Mouse (Mus musculus): ENCODE measurements around the gene Gng12. TPM values are rescaled to one million over a fixed set of nuclear protein-coding genes. Genes with fewer than 3 reads are reported as not detected.
"Not testable (repeated sequence)": the region's sequence is repeated elsewhere in the genome, so short reads cannot be mapped to it uniquely, and the experiment has no call there.

The Gng12 gene
- total RNA-seq (2021), result 10 to 100 TPM; 31.1 to 31.6 TPM
- long read RNA-seq, experiment 1, full-length matches to known transcripts, result 29 of 37 reads
- long read RNA-seq, experiment 1, partial matches to known transcripts, result 0 of 37 reads
- long read RNA-seq, experiment 1, other reads (novel, unspliced or antisense), result 8 of 37 reads
- long read RNA-seq, experiment 2, full-length matches to known transcripts, result 30 of 38 reads
- long read RNA-seq, experiment 2, partial matches to known transcripts, result 0 of 38 reads
- long read RNA-seq, experiment 2, other reads (novel, unspliced or antisense), result 8 of 38 reads

DNA sequence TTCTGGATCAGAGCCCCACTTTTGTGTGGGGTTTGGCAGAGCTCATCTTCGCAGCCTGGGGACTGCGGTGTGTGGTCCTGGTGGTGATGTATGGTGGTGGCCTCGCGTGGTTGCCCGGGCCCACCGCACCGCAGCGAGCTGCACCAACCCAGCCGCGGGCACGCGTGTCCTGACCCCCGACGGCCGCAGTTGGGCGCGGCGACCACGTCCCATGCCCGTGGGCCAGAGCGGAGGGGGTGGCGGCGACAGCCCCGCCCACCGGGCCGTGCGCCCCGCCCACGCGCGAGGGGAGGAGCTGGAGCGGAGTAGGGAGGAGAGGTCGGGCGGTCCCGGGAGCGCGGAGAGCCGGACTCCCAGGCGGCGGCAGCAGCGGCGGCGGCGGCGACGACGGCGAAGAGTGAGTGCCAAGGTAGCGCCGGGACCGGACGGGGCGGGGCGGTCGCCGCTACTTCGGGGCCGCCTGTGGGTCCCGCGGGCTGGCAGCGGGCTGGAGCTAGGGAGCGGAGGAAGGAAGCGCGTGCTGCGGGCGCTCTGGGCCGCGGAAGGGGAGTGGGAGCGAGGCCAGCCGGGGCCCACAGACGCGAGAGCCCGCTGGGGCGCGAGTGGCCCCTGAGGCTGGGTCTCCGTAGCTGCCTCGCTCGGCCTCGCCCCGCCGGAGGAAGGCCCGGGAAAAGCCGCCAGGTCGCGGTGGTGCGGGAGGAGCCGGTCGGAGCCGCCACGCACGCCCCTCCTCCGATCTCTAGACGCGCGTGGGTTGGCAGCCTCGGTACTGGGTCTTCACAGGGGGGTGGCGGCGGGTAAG is at the start of gene Gng12:
TSS of gene Gng12 (plus strand) at position 279 of the 802 bp plus-strand sequence.
- DNase-seq (ENCODE audit: low spot score), result peak; percentile 91

DNA sequence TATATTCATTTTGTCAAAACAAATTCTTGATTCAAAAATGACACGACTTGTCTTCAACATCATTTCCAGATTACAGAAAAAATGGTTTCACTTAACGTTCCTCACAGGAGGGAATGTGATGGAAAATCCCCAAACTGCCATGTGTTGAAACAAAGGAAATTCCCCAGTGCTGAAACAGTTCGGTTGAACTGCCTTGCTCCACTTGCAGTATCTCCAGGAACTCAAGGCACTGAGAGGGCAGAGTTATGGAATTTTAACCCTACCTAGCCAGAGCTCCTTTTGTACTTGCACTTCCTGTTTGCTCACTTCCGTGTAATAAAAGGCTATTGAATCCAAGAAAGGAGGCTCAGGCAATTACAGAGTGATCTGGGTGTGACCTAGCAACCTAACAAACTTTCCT is 47.3 kb upstream of the Gng12 start:
- no peak for DNase-seq (ENCODE audit: low spot score)

DNA sequence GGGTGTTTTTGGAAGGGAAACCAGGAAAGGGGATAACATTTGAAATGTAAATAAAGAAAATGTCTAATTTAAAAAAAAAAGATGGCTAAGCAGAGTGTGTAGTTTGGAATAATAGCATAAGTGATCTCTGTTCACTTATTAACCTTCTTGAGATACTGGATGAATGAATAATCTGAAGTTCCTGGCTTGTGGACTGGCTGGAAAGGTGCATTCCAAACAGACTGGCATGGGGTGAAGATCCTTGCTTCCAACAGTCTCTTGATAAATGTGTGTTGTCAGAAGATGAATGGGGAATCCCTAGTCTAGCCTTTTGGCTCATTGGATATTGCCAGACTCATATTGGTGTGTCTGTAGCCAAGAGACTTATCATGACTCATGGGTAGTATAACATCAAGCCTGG is 40.0 kb upstream of the Gng12 start:
- DNase-seq (ENCODE audit: low spot score), result no peak

DNA sequence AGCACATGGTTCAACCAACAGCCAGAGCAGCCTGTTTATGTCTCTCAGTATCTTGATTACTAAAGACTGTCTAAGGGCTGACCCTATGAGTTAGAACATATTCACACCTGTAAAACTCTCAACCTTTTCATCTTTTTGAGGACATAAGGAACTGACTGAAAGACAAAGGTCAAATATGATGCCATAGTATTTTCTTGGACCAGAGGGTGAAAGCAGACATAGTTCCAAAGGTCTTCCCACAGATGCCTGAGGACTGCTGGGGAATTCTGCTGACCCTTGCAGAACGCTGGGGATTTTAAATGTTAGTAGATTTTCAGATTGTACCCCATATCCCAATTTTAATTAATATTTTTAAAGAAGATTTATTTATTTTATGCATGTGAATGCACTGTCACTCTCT is 37.8 kb upstream of the Gng12 start:
- DNase-seq (ENCODE audit: low spot score), result no peak

DNA sequence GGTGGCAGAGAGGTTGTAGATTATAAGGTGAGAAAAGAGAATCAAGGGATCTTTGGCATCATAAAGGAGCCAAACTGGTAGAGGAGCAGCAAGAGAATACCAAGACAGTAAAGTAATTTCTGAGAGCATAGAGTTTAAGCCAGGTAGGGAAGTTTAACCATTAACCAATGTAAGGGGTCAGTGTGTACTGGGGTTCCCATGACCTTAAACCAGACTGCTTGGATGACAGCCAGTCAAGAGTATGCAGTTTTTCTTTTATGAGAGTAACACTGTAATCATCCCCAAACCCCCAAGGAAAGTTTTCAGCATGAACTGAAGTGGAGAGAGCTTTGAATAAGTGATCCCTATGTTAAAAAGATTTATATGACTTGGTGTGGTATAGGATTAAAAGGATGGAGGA is 36.8 kb upstream of the Gng12 start:
- DNase-seq (ENCODE audit: low spot score), result no peak

DNA sequence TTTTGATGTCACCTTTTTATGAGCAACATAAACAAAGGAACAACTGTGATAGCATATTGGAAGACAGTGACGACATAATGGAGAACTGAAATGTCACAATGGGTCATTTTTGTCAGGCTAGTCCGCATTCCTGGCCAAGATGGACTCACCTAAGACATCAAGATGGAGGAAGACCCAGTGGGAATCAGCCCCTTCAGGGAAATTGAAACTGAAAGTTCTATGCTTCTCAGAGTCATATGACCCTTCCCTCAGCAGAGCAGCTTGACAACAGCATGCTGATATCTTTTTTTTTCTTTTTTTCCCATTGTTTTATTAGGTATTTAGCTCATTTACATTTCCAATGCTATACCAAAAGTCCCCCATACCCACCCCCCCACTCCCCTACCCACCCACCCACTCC is 31.7 kb upstream of the Gng12 start:
- DNase-seq (ENCODE audit: low spot score), result no peak

DNA sequence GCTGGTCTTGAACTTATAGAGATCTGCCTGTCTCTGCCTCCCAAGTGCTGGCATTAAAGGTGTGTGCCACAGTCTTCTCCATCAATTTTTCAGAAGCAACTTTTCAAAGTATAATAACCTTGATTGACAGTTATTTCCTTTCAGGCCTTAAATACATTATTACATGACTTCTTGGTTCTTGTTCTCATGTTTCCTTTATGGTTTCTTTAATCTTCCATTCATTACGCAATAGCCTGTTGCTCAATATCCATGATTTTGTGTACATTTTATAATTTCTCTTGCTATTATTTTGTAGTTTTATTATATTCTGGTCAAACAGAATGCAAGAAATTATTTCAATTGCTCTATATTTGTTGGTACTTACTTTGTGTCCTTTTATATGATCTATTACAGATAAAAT is 29.9 kb upstream of the Gng12 start:
- DNase-seq (ENCODE audit: low spot score), result no peak

DNA sequence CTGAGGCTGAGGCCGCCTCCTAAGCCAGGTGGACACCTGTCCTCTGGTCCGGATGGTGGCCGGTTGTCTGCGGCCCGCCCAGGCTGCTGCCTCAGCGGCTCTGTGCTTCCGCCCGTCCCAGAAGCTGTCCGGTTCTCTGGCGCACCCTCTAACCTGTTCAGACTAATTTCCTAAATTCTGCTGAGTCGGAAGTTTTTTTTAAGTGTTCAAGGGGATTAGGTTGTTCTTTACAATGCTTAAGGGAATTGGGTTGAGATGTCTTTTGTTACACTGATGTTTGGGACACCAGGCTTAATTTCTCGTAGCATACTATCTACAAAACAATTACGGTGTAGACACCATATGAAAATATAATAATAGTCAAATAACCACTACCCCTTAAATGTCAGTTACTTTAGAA is 19.1 kb upstream of the Gng12 start:
- DNase-seq (ENCODE audit: low spot score), result not testable (repeated sequence)

DNA sequence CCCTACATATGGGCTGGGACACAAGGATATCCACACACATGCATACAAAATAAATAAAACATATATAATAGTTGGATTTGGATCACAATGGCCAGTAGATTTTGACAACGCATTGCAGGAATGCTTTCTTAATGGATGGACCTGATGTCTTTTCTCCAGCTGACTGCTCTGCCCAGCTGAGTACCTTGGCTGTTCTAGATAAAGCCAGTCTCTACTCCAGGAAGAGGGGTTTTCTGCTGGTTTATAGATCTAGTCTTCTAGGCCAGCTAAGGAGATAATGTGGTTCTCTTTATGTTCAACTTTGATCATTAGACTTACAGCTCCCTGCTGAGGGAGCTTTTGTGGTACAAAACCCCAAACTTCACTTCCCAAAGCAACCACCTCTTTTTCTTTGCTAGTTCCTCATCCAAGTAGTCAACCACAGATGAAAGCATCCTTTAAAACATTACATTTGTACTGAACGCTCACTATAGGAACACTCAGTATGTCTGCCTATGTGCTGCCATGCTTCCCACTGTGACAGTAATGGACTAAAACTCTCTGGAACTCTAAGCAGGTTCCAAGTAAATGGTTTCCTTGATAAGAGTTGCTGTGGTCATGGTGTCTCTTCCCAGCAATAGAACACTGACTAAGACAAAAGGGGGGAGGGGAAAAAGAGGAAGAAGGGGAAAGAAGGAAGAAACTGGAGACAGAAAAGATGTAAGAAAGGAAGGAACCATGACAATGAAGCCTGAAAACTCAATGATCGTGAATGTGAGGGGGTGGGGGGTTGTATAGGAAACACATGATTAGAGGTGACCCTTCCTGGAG is 5.6 kb upstream of the Gng12 start:
- no peak for DNase-seq (ENCODE audit: low spot score)

DNA sequence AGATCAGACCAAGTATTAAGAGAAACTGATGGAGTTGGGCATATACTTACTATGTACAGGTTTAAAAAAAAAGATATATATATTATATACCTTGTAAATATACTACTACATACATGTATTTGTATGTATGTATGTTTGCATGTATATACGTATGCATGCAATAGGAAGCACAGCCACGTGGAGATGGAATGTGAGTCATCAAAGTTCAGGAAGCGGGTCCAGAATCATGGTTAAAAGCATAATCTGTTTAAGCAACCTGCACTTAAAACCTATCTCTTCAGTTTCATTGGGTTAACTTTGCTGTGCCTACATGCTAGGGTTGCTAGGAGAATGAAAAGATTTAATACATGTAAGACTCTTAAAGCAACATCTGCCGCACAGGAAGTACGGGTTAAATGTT is 2.2 kb upstream of the Gng12 start:
- DNase-seq (ENCODE audit: low spot score), result no peak

DNA sequence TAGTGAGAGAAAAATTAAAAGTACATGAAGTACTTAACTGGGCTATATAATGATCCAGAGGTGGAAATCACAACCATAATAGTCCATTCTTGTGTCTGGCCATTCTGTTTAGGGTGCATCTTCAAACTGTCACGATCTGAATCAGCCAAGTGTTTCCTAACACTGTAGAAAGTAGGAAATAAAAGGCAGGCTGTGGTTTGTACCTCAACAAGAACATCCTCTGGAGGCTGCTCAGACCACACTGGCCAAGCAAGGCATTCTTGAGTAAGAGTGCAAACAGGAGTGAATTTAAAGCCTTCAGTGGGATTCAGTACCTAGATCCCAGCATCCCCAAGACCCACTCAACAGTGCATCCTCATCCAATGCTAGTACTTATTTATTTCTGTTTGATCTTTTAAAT is 1.2 kb upstream of the Gng12 start:
- DNase-seq (ENCODE audit: low spot score), result no peak

DNA sequence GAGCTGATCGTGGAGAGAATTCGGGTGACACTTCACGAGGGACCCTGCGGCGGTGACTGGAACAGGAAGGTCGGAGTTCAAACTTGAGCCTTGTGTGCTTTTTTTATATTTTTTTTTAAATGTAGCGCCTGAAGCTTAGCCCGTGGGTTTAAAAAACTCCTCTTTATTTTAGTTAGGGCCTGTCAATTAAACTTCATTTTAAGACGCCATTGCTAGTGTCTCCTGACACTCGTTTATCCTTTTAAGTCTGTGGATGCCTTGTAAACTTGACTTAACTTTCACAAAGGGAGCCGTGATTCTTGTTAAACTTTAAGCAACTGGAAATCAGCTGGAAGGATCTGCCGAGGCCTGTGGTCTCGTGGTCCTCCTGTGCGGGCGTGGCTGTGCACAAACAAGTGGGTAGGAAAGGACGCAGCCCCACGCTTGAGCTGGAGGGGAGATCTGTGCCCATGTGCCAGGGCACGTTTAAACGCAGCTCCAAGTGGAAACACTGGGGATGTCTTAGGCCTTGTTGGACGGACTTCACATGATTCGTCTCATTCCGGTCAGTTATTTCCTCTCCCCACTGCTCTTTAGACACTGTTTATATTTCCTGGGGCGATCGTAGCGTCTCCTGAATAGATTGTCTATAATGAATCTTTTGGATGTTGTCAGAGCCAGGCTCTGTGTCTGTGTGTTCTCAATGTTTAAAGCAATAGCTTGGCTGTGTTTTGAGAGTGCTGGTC is 886 bp downstream of the Gng12 start:
- peak; percentile 20 for DNase-seq (ENCODE audit: low spot score)

DNA sequence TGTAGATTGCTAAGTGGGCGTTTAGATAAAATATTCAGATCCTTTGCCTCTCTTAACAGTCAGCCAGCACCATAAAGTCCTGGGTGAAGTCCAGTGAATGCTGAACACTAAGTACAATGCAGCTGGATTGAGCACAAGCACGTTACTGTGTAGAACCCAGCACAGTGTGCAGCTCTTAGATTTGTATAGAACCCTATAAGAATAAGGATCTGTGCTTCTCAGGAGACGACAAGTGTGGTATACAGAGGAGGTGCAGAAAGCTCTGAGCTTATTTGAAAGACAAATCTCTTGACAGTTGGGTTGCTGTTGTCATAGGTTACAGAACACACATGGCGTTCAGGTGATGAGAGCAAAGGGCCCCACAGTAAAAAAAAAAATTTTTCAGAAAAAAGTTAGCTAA is 1.8 kb downstream of the Gng12 start:
- DNase-seq (ENCODE audit: low spot score), result no peak

DNA sequence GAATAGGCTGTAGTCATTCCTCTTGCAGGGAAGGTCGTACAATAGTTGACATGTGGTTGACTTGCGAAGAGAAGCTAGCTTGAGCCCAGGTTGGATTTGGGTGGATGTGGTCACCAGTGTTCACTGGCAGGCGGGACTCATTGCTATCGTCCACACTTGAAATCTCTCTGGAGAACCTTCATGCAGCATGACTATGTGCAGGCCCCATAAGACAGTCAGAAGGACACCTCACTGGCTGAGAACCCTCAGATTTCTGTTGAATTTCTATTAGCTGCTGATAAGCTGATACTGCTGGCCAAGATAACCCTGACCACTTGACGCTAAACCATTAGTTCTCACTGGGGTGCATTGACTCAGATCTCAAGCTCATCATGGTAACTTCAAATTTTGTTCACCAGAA is 5.7 kb downstream of the Gng12 start:
- DNase-seq (ENCODE audit: low spot score), result no peak

DNA sequence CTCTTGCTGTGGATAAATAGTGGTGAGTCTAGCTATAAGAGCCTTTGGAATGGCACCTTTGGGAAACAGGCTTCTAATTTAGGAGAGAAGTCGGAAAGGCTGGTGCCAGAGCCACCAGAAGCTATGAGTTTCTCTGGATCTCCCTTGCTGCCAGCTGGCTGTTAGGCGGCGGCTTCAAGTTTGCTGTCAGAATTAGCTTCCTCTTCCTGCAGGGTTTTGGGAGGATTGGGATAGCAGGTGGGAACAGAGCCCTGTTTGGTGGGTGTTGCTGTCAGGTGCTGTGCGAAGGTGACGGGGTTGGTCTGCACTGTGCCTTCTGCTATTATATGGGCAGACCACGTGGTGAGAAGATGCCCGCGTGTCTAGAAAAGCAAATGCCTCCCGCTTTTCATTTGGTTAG is 7.0 kb downstream of the Gng12 start:
- DNase-seq (ENCODE audit: low spot score), result no peak

DNA sequence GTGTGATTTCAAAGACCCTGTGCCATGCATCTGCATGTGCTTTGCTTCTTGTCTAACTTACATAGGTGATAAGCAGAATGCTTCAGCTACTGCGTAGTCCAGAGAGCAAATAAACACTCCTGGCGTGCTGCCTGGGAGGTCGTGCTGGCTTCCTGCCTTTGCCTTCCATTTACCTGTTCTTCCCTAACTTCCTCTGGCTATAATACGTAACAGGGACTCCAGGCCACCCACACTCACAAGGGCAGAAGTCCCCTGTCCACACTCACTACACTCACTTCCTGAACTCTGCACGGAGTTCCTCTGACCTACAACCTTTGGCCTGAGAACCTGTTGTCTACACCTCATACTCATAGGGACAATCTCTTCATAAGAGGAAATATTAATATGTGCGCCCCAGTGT is 7.5 kb downstream of the Gng12 start:
- DNase-seq (ENCODE audit: low spot score), result no peak

DNA sequence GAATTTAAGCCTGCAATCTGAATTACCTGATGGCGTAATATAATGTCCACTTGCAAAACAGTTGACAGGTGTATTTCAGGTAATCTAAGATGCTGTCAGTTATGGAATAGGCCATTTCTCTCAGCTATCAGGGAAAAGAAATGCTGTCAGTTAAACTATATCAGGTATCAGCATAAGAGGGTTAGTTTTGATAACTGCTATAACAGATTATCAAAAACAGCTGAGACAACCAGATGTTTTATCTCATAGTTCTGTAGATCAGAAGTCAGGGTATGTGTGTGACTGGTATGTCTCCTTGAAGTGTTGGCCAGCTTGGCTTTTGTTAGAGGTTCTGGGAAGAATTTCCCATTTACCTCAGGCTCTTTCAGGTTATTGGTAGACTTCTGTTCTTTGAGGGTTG is 10.0 kb downstream of the Gng12 start:
- no peak for DNase-seq (ENCODE audit: low spot score)

DNA sequence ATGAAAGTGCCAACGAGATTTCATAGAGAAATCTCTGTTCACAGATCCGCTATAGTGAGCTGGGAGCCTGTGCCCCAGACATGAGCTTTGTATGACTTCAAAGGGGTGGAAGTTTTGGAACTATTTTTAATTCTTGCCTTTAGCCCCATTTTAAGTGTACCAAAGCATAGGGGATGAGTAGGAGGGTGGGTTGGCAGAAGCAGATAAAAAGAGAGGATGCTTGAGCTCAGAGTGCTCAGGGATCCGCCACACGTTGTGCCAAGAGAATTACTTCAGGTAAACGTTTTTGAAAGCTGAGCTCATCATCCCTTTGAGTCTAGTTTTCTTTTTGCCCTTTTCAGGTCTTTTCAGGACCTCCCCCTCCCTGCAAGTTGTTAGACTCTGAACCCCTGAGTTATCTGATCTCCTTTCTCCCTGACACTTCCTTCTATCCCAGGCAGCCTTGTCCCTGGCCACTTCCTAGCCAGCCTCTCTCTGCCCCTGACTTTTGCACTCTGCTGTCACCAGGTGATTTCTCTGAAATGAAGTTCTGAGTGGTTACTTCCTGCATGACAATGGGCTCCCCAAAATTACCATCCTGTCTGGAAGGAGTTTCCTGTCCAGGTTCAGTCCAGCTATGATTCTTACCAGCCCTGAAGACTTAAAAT is 12.3 kb downstream of the Gng12 start:
- no peak for DNase-seq (ENCODE audit: low spot score)

DNA sequence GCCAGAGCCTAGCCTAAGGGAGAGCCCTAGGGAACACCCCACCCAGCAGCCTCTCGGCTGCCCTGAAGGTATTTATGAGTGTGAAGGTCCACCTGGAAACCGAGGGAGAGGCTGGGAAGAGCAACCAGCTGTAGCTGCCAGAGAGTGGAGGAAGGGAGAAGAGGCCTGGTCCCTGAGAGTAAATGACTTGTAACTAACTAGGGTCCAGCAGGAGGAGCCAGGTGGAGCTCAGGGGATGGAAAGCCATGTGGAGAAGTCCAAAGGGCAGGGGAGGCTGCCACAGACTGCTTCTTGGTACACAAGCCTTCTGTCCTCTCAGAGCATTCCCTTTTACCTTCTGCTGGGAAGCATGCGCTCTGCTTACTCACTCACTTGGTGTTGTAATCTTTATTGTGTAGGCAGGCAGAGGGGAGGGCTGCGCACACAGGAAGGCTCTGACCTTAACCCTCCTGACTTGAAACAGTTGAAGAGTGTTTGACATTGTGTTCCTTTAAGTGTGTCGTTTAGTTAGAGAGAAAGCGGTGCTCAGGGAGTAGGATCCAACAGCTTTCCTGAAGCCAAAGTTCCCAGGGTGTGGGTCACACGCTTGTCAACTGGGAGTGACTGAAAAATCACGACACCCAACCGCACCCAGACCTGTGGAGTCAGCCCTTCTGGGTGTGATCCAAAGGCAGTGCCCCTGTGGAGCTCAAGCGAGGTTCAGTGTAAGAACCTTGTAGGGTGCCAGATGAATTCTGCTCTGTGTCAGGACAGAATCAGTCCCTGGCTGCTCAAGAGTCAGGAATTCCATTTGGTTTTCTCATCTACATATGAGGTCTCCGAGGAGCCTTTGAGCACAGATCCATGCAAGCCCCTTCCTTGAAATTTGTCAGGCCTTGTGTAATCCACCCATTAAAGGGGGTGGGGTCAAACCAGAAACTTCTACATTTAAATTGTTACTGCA is 14.6 kb downstream of the Gng12 start:
- DNase-seq (ENCODE audit: low spot score), result peak; percentile 6

DNA sequence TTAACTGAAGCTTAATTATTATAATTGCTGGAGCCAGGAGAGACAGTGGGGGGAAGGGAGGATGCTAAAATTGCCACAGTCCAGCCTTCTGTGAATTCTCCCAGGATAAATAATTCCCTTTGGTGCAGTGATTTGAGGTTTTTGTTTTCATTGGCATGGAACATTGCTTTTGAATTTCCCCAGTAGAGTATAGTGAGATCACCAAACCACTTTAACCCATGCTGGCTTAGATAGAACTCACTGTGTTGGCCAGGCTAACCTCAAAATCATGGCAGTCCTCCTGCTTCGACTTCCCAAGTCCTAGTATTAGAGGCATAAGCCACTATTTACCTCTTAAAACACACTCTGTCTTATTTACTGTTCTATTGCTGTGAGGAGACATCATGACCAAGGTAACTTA is 17.2 kb downstream of the Gng12 start:
- no peak for DNase-seq (ENCODE audit: low spot score)
